Comparison of ENCODE assay signal across 17 mouse cellular contexts in genomic region chr12:82731587-82731986, GRCm38 (mm10).
DNase-seq lines count a peak whose midpoint lies in the region.
"Had no signal": no experiment of that assay in that cellular context is flagged by ENCODE, and none has a peak within 500 bp of the region (broad histone marks: within the 10 kb centered on the region; RNA-seq: fewer than 3 reads in every experiment).

No protein-coding gene starts in this region.

- peak; percentile 76 for DNase-seq in heart, adult 11 months
- no peak for DNase-seq in heart, adult 9 months (ENCODE audit: low spot score in 2 of 2)
- peak; percentile 38 to 40 for DNase-seq in left cerebral cortex, postnatal 14 days (ENCODE audit: low spot score in 2 of 2)
- no peak for DNase-seq in left cerebral cortex, adult 8-10 months (ENCODE audit: low spot score in 2 of 2)
- peak; percentile 39 for DNase-seq in A20 (ENCODE audit: low read depth, low spot score)
- DNase-seq in brain, adult 2 months (ENCODE audit: low read depth, low spot score) = peak; percentile 33
- no peak for DNase-seq in cerebellum, postnatal 10 days
- DNase-seq: adrenal gland, postnatal 10 days; B cell, adult 2 months; cerebellum, adult 2 months; cerebellum, postnatal 36 days; embryo, embryonic 11 days; gastrocnemius, postnatal 36 days; heart, postnatal 14 days; lung, adult 18-20 months; lung, postnatal 10 days; spleen, adult 18-20 months had no signal

- intact Hi-C loops in left cerebral cortex, postnatal 14 days (cut with DNase I) = no loop called here

Comparison
In these comparisons a context has a peak if more than half of its experiments do, and no peak if none do; other contexts are left out.
1. DNase-seq: peak in heart, adult 11 months (single experiment), left cerebral cortex, postnatal 14 days (2 of 2), A20 (single experiment) and brain, adult 2 months (single experiment); none in heart, adult 9 months (0 of 2), left cerebral cortex, adult 8-10 months (0 of 2) and cerebellum, postnatal 10 days (0 of 2).